Mouse (Mus musculus): ENCODE results near the gene Sft2d2. TPM values are rescaled to one million over a fixed set of nuclear protein-coding genes. Genes with fewer than 3 reads are reported as not detected.
A peak's percentile ranks its signal among the peaks of the same experiment; 100 is the strongest.

Gene Sft2d2
- total and polyA plus RNA-seq, 3 experiments, result 26.0 to 31.6 (median 27.2) TPM

GRCm38 (mm10) chr1:165200748-165201147 is 6.5 kb upstream of the Sft2d2 start:
- in situ Hi-C loops (cut with MboI; ENCODE audit: low pct_ligation_motif_present, low pct_unique_long_range_greater_than_20kb, low sequenced_read_pairs) (no loop called here), dilution Hi-C loops (cut with MboI; ENCODE audit: extremely low pct_ligation_motif_present, extremely low pct_unique_long_range_greater_than_20kb, low sequenced_read_pairs) (no loop called here)
- H3K4me3 ChIP-seq (replicated peaks in 1 of 3; ENCODE audit: low read depth in 2 of 3, low read length in 2 of 3, poor library complexity in 1 of 3), result no peak overlapping the region
- H3K79me2 ChIP-seq (replicated peaks; ENCODE audit: control insufficient read depth, extremely low read depth, insufficient read depth, poor library complexity, severe bottlenecking), result no peaks in the 10 kb centered on the region
- H3K4me1 ChIP-seq (ENCODE audit: control insufficient read depth in 1 of 2, insufficient read depth in 2 of 2), result peaks cover 7 to 45% of the 10 kb centered on the region in 2 experiments
- H3K4me2 ChIP-seq (ENCODE audit: insufficient read depth, low read depth, poor library complexity, severe bottlenecking), result peak overlapping the region; percentile 73
- no peaks in the 10 kb centered on the region for H3K27me3 ChIP-seq (replicated peaks)
- H3K9ac ChIP-seq (ENCODE audit: insufficient read depth, low read depth), result no peak overlapping the region
- no peaks in the 10 kb centered on the region for H3K36me3 ChIP-seq (replicated peaks in 1 of 2; ENCODE audit: control insufficient read depth in 1 of 2, insufficient read depth in 1 of 2, low read length in 1 of 2)
- peak overlapping the region; percentile 43; the same call in 1 of the 2 replicates for H3K27ac ChIP-seq (ENCODE audit: insufficient read depth, low read depth)
- TF ChIP-seq MAZ (IDR thresholded peaks at IDR 0.05; ENCODE audit: low read depth, low read length) (peak; percentile 84), RCOR1 (conservative IDR thresholded peaks at IDR 0.05; ENCODE audit: low read depth, low read length) (peak; percentile 93), TCF12 (IDR thresholded peaks at IDR 0.05; ENCODE audit: low read depth, low read length) (peak; percentile 93), MEF2A (IDR thresholded peaks at IDR 0.05; ENCODE audit: borderline replicate concordance, low read depth, low read length) (peak; percentile 81), NELFE (IDR thresholded peaks at IDR 0.05; ENCODE audit: low read depth, low read length) (no peak), KAT2A (IDR thresholded peaks at IDR 0.05; ENCODE audit: insufficient replicate concordance, low read length) (no peak), RAD21 (IDR thresholded peaks at IDR 0.05; ENCODE audit: low read depth, low read length) (no peak; the same call in 1 of the 2 replicates), USF1 (IDR thresholded peaks at IDR 0.05; ENCODE audit: low read depth, low read length) (no peak), TBP (conservative IDR thresholded peaks at IDR 0.05; ENCODE audit: low read depth, low read length) (no peak), ZC3H11A (IDR thresholded peaks at IDR 0.05; ENCODE audit: low read depth, low read length) (no peak), ZKSCAN1 (IDR thresholded peaks at IDR 0.05; ENCODE audit: borderline replicate concordance, low read depth, low read length) (no peak), USF2 (conservative IDR thresholded peaks at IDR 0.05; ENCODE audit: low read depth, low read length) (no peak), CTCF (conservative IDR thresholded peaks at IDR 0.05 in 1 of 2, IDR thresholded peaks at IDR 0.05 in 1 of 2; ENCODE audit: low read depth in 2 of 2, low read length in 2 of 2) (no peak), MAX (IDR thresholded peaks at IDR 0.05; ENCODE audit: low read length) (peak; percentile 85), HCFC1 (IDR thresholded peaks at IDR 0.05; ENCODE audit: low read depth, low read length) (no peak), IRF4 (IDR thresholded peaks at IDR 0.05; ENCODE audit: low read depth, low read length) (peak; percentile 98), ELF1 (IDR thresholded peaks at IDR 0.05; ENCODE audit: low read depth, low read length) (peak; percentile 51; the same call in 1 of the 2 replicates), JUN (IDR thresholded peaks at IDR 0.05; ENCODE audit: insufficient read depth, low read depth, low read length) (peak; percentile 92), E2F4 (IDR thresholded peaks at IDR 0.05; ENCODE audit: insufficient replicate concordance, low read depth, low read length) (0 out of 2 replicates have a peak, but pooled peaks have one; percentile 50), GABPA (IDR thresholded peaks at IDR 0.05; ENCODE audit: insufficient replicate concordance, low read depth, low read length) (no peak), SIN3A (IDR thresholded peaks at IDR 0.05; ENCODE audit: low read length) (peak; percentile 98), POLR2AphosphoS2 (IDR thresholded peaks at IDR 0.05; ENCODE audit: low read depth, low read length) (no peak), POLR2A (IDR thresholded peaks at IDR 0.05; ENCODE audit: low read depth, low read length) (no peak), CHD1 (IDR thresholded peaks at IDR 0.05; ENCODE audit: low read depth, low read length) (no peak), MAFK (IDR thresholded peaks at IDR 0.05; ENCODE audit: insufficient replicate concordance, low read length) (peak; percentile 57; the same call in 1 of the 2 replicates), NRF1 (IDR thresholded peaks at IDR 0.05; ENCODE audit: low read depth, low read length) (no peak), MYC (IDR thresholded peaks at IDR 0.05; ENCODE audit: low read depth, low read length) (peak; percentile 89), CHD2 (IDR thresholded peaks at IDR 0.05; ENCODE audit: low read length) (peak; percentile 60; the same call in 1 of the 2 replicates), ZMIZ1 (IDR thresholded peaks at IDR 0.05; ENCODE audit: low read depth, low read length) (no peak), ETS1 (conservative IDR thresholded peaks at IDR 0.05; ENCODE audit: low read depth, low read length) (peak; percentile 98), PAX5 (IDR thresholded peaks at IDR 0.05; ENCODE audit: low read length) (no peak), MXI1 (IDR thresholded peaks at IDR 0.05; ENCODE audit: low read depth, low read length) (peak; percentile 83), EP300 (IDR thresholded peaks at IDR 0.05; ENCODE audit: low read length) (peak; percentile 97), BHLHE40 (IDR thresholded peaks at IDR 0.05; ENCODE audit: low read depth, low read length) (peak; percentile 93), ZNF384 (IDR thresholded peaks at IDR 0.05; ENCODE audit: low read depth, low read length) (peak; percentile 91), SMC3 (IDR thresholded peaks at IDR 0.05; ENCODE audit: low read depth, low read length) (no peak), UBTF (IDR thresholded peaks at IDR 0.05; ENCODE audit: low read depth, low read length) (no peak), JUND (conservative IDR thresholded peaks at IDR 0.05; ENCODE audit: low read depth, low read length) (peak; percentile 97)
- peak; percentile 59 for DNase-seq (ENCODE audit: extremely low read depth)
- no peaks in the 10 kb centered on the region for H3K9me3 ChIP-seq (replicated peaks; ENCODE audit: low read length)
